Mouse (Mus musculus) liver, postnatal 0 days (tissue): ENCODE data around the gene Ugt1a5.
"Not testable (repeated sequence)": the region's sequence is repeated elsewhere in the genome, so short reads cannot be mapped to it uniquely, and the experiment has no call there.

ENCODE experiments used
- CTCF ChIP-seq: sonication (generic); IDR thresholded peaks from 2 replicates; pipeline ENCODE4 v1.5.1; 2016; ENCODE audit warnings: antibody characterized with exemption, low read depth
- EP300 ChIP-seq: IDR thresholded peaks from 2 replicates; pipeline ENCODE4 v1.6.1; 2016; ENCODE audit warnings: antibody characterized with exemption, low read depth, mild to moderate bottlenecking

DNA sequence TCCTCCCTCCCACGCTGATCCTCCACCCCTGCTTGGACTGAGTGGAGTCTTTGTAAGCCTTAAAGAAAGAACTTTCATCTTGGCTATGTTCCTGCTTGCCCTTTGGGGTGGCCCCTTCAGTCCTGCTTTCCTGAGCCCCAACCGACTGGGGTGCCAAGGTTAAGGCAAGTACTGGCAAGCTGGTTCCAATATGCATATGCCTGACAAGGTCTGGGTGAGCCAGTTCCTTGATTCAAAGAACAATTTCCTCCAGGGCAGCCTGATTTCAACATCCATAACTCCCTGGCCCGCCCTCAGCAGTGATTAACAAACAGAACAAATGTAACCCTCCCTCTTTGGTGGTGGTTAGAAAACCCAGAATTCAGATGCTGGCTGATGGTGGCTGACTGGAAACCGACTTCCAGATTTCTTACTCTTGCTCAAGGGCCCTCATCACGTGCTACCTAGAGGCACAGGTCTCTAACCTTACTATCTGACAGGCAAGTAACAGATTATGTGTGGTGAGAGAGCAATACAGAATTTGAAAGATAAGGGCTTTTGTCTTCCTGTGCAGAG, 31.3 kb upstream of the Ugt1a5 start, which contains the start of gene Ugt1a6a:
- TF ChIP-seq CTCF, EP300: not testable (repeated sequence)
